Mouse (Mus musculus) heart, adult 8-10 months (tissue): ENCODE results near the gene Iqce. TPM values are rescaled to one million over a fixed set of nuclear protein-coding genes. Genes with fewer than 3 reads are reported as not detected.

ENCODE experiments used
- DNase-seq: peaks from one replicate; pipeline ENCODE4 v3.0.0; 2022; ENCODE audit warnings: low spot score
- total RNA-seq, 4 experiments: library from RNA; stranded (reverse); gene quantifications; 2 replicates each; pipeline ENCODE4 v1.2.4; 2022

Iqce gene
- total RNA-seq, 4 experiments from 2014 or later, result 4.5 to 7.8 (median 5.6) TPM

DNA sequence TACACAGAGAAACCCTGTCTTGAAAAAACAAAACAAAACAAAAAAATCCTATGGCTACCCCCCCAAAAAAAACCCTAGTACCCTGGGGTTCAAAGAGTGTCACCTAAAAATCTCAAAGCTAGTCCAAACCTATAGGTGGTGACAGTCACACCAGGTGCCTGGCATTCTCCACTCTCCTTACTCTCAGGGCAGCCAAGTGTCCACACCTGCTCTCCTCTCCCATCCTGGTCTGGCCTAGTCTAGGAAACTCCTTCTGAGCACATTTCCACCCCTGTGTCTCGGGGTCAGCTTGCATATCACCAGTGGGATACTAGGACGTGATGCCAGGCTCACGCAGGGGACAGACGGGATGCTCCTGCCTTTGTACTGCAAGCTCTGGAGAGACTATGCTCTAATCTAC, 62.9 kb downstream of the Iqce start:
- DNase-seq, result no peak

DNA sequence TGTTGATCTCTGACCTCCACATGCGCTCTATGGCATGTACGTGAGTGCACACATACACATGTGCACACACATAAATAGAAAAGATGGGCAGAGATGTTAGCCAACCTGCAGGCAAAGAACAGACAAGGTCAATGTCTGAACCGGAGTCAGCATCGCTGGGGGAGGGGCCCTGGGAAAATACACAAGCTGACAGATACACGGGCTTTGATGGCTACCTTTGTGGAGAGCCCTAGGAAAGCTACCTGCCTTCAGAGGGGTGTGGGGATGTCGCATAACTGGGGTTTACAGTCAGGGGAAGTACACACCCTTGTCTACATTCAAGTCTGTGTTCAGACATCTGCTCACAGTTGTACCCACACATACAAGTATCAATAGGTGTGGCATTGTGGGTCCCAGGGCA, 63.7 kb downstream of the Iqce start:
- no peak for DNase-seq

DNA sequence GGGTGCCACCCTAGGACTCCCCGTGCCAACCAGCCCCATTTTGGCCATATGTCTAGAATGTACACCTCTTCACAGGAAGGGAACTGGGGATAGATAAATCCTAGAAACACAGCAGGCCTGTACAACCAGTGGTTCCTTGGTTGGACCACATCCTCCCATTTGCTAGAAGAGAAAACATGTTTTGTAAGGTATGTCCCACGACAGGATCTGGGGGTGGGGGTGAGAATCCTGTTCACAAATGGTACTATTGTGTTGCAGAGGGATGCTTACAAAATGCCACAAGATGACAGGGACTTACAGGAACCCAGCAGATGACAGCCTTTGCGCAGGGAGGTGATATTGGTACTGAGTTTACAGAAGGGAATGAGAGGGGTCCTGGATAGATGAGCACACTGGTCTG, 64.2 kb downstream of the Iqce start:
- DNase-seq, result no peak

DNA sequence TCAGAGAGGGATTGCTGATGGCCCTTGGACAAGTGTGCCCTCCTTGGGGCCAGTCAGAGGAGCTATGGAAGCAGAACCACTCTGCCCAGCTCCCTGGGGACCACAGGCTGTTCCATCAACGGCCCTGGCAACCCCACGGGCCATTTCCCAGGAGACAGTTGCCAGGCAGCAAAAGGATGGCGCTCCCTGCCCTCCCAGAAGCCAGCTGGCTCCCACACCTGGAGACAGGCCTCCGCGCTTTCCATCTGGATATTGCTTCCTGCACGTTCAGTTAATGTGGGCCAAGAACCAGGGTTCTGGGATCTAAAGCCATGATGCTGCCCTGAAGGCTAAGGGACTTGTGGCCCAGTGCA, 65.1 kb downstream of the Iqce start:
- DNase-seq, result no peak

DNA sequence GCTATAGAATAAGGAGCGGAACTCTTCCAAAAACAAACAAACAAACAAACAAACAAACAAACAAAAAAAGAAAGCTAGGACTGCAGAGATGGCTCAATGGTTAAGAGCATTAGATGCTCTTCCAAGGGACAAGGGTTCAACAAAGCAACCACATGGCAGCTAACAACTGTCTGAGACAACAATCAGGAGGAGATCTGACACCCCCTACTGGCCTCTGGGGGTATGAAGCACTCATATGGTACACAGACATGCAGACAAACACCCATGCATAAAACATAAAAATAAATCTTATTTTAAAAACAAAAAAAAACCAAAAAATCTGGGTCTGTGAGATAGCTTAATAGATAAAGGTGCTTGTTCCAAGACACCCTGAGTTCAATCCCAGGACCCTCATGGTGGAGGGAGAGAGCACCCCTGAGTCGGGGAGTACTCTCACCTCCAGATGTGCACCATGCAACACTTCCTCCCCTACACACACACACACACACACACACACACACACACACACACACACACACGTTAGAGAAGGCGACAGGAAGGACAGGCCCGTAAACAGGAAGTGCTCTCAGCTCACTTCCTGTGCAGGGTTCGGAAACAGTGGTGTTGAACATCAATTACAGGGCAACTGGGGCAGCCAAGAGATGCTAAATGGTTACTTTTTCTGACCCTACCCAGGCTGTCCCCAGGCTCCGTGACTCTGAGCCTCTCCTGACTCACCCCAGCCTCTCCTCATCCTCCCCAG, 65.7 kb downstream of the Iqce start:
- no peak for DNase-seq

DNA sequence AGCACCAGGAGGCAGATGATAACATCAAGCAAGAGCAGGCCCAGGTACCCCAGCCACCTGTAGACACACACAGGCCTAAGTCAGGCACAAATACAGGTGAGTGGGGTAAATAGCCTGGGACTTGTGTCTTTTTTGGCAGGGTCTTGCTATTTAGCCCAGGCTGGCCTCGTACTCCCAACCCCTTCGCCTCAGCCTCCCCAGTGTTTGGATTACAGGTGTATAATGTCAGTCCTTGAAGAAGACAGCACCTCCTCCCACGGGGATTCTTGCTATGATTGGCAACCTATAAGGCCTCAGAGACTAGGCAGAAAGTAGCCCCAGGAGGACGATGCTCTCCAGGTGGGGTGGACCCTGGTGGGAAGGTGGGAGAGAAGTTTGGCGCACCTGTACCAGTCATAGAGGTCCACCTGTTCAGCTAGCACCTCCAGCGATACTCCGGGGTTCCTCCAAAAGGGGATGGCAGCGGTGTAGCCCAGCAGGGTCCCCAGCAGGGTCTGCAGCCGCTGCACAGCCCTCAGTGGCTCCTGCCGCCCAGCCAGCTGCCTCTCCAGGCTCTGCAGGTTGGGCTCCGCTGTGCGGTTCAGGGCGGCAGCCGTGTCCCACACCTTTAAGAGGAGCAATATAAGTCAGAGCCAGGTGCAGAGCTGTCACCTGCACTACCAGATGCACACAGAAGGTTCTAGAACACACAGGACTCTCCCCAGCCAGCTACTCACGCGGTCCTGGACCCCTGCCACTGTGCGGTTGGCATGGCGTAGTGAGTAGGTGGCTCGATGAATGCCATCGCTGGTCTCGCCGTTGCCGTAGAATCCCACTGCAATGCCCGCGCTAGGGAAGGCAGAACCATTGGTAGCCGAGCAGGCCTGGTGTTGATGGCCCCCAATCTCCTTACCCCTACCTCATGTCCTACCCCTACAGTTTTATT, 67.1 kb downstream of the Iqce start:
- no peak for DNase-seq

DNA sequence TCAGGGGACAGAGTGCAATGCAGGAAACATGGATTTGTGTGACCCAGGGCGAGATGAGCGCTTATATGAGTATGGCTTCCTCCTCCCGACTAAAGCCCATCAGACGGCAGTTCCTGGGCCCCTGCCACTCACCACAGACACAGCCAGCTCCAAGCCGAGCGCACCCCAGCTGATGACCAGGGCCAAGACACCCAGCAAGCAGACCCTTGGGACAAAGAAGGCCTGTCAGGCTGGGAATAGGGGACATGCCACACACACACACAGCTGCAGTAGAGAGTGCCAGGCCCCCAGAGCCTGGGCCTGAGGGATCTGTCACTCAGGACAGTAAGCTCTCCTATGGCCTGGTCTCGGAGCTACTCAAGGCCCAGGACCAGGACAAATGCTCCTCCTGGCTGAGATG, 68.7 kb downstream of the Iqce start:
- DNase-seq, result no peak

DNA sequence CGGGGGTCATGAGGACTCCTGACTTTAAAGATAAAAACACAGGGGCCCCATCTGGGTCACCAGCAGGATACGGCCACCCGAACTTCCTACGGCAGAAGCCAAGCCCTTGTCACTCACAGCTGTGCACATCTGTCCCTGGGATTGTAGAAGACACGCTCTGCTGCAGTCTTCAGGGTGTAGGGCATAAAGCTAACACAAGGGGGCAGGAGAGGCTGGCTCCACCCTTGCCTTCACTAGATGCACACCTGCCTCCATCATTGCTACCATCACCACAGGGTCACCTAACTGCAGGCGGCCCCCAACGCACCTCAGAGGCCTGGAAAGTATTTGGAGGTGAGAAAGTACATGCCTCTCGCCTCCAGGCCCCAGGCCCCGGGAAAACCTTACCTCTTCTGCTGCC, 73.2 kb downstream of the Iqce start:
- no peak for DNase-seq

DNA sequence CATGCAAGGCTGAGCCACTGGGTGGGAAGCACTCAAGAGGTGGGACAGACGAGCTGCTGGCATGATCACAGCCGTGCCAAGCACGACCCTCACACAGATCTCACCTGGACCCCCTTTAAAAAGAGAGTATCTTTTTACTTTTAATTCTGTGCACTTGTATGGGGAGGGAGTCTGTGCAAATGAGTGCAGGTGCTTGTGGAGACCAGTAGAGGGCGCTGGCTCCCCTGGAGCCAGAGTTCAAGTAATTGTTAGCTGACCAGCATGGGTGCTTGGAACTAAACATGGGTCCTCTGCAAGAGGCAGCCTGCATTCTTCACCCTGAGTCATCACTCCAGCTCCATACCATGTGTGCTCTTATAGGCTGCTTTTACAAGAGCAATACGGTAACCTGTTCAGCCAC, 74.6 kb downstream of the Iqce start:
- DNase-seq, result no peak

DNA sequence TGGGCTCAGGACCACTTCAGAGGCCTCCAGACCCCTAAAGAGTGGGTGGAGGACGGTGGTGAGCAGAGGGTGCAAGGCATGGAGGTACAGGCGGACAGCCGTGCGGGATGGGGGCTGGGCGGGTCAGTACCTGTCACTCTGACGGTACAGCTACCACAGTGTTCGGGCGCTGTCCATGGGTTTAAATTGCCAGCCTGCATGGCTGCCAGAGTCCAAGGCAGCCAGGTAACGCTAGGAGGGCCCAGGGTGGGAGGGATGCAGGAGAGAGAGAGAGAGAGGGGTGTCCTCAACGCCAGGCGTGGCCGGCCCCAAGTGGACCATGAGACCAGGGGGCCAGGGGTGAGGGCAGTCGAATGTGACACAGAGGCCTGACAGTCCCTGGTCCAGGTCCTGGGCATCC, 77.2 kb downstream of the Iqce start:
- no peak for DNase-seq

DNA sequence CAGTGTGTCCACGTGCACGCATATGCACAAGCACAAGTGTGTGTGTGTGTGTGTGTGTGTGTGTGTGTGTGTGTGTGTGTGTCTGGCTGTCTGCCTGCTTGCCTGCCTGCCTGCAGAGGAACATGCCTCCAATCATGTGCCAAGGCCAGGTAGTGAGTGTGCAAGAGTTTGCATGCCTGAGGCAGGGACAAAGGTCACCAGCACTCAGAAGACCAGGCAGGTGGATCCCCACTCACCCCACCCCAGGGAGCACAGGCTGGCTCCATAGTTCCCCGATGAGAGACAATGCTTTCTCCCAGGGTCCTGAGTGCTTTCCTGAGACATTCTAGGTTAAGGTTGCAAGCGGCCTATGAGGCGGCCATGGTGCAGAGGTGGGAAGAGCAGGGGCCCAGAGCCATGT, 77.9 kb downstream of the Iqce start:
- no peak for DNase-seq

DNA sequence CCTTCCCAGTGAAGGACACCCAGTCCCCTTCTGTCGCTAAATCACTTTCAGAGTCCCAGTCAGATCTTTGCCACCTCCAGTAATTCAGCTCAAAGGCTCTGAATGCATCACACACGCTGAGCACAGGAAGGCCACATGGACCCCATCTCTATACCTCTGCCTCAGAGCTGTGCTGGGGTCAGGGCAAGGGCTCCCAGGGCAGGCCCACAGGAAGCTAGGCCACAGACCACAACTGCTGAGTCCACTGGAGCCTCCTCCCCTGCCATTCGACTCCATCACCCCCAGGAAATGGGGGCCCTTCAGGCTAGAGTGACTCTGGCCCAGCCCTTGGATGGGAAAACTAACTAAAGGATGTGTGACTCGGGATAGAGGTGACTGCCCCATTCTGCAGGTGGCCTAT, 78.4 kb downstream of the Iqce start:
- no peak for DNase-seq

DNA sequence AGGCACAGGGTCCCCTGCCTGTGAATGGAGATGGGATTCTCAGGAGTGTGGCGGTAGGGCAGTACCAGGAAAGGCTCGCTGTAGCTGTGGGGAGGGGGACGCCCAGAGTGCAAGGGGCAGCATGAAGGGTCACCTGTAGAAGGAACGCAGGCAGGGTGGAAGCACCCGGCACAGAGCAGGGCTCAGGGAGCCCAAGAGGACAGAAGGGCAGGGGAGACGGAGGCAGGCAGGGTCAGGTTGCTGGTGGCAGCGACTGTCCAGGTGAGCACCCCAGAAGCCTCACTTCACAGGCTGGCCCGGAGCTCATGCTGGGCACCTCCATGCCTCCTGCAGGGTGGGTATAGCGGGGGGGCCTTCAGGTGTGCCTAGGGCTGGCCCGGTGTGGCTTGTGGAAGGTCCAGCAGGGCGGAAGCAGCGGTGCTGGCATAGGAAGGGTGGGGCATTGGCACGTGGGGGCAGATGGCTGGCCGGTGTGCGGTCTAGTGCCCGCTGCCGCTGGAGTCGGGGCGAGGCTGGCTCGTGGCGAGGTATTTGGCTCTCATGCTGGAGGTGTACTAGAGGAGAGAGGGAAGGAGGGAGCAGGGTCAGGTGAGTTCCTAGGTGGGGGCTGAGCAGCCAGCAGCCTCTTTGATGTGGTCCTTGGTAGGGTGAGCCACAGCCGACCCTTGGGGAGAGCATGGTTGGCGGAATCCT, 79.1 kb downstream of the Iqce start:
- DNase-seq, result no peak

DNA sequence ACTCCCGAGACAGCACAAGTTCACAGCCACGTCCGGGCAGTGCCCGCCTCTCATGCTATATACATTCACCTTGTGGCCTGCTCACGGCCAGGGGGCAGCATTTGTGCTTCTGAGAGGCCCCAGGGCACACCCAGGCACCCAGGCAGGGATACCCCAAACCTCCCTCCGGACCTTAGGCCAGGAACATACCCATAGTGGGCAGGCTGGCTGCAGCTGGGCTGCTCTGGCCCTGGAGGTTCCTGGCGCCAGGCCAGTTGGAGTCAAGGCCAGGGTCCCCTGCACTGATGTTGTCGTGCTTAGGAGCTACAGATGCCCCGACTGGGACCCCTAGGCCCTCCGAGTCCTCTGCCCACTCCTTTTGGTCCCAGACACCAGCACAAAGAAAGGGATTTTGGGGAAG, 80.7 kb downstream of the Iqce start:
- no peak for DNase-seq

DNA sequence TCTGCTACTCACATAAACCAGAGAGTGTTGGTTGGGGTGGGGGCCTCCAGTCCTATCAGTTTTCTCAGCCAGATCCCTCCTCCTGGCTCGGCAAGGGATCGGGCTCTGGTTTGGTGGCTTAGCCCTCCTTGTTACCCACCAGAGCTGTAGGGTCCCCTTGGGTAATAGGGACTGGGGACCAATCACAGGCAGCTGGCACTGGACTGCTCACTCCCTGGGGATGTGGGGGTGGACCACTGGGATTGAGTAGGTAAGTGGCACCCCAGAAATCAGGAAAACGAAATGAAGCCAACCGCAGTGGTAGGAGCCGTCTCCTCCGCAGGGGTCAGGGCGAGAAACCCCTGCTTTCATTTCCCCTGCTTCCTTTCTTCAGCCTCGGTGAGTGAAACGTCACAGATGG, 81.1 kb downstream of the Iqce start:
- DNase-seq, result no peak

DNA sequence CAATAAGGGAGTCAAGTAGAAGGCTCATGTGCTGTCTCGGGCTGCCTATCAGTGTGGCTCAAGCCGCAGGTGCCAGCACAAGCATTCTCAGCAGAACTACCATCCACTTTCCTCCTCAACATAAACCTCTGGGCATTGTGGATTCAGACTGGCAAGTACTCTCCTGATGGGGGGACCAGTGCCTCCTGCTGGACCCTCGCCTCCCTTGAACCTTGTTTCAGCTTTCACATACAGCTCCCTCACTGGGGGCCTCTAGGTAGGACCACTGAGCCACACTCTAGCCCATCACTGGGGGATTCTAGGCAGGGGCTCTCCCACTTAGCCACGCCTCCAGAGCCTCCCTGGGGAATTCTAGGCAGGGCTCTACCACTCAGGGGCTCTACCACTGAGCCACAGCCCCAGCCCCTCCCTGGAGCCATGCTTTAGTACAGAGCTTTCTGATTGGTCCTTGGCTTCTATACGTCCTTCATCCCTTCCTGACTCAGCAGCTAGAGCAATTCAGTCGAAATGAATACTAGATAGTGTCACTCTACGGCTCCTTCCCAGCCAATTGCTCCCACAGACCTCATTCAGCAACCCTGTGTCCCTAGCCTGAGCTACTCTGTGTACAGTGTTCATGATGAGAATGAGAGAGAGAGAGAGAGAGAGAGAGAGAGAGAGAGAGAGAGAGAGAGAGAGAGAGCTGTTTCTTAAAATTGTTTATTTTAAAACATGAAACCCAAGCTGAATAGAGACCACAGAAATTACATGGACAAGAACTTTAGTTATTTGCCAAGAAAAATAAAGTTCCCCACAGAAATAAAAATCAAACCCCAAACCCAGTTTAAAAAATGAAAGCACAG, 82.1 kb downstream of the Iqce start:
- no peak for DNase-seq

DNA sequence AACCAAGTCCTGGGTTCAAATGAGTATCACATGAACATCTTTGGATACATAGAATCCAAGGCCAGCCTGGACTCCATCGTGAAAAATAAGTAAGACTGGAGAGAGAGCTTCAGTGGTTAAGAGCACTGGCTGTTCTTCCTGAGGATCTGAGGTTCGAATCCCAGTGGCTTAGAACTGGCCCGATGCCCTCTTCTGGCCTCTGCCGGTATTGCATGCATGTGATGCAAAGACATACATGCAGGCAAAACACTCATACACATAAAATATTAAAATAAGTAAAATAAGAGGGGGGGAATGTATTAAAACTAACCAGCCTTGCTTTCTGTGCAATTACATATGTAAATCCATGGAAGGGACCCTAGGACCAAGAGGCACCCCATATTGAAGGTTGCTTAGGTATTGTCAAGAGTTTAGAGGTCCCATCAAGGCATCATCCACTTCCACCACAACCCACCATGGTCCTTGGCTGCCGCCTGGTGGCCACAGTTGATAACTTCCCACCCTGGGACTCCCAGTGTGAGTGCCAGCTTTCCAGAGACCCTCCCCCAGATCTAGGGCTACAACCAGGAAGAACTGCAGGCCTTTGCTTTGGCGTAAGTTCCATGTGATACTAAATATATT, 82.9 kb downstream of the Iqce start:
- DNase-seq, result peak; percentile 79

DNA sequence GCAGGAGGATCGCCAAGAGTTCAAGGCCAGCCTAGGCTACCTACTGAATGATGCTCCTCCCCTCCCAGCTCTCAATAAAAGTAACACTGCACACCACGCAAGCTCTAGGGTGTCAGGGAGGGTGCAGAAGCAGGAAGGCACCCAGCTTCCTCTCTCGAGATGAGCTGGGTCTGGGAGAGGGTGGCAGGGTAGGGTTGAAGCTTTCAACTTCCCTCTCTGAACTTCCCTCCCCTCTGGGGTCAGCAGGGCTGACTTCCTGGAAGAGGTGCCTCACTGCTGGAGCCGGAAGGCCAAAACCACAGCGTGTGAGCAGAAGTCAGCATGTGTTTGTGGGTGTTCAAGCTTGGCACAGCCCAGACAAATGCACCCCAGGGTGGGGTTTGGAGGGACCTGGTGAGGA, 84.5 kb downstream of the Iqce start:
- DNase-seq, result no peak

DNA sequence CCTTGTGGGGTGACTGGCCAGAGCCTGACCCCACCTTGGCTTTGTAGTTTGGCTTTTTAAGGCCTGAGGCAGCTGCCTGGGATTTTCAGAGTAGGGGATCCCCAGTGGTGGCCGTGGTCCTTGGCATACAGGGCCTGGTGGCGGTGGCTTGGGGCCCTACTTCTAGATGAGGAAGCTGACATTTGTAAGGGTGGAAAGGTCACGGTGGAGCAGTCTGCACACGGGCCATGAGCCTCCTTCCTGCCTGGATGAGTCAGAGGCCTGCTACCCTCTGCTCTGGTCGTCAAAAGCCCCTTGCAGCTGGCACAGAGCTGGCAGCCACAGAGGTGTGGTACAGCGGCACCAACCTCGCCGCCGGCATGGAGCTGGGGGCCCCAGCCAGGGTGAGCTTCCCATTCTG, 85.5 kb downstream of the Iqce start:
- DNase-seq, result no peak

DNA sequence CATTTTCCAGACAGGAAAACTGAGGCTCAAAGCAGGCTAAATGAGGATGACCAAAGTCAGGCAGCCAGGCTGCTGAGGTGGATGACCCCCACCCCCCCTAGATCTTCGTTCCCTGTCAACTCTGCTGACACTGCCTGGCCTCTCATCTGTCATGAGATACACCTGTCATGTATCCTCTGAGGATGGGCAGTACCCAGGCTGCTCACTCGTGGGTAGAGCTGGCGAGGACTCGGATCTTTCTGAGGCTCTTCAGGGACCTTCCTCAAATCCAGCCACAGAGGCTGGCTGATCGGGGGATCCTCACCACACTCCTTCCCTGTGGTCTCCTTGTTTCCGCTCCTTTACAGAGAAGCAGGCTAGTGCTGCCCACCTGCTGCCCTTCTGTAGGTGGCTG, 86.1 kb downstream of the Iqce start:
- DNase-seq, result no peak
